Mouse (Mus musculus) midbrain, embryonic 16.5 days (tissue): ENCODE results near the gene Gm9508. TPM values are rescaled to one million over a fixed set of nuclear protein-coding genes. Genes with fewer than 3 reads are reported as not detected.
"Not testable (repeated sequence)": the region's sequence is repeated elsewhere in the genome, so short reads cannot be mapped to it uniquely, and the experiment has no call there.

Experiments
- ATAC-seq: fragments of 200-750 bp; cut with Nextera tagmentation; 2 replicates; pipeline ENCODE4 v1.8.0; 2017; ENCODE audit warnings: moderate TSS enrichment
- H3K27ac ChIP-seq: fragments of 300-500 bp; sonication (generic); 2 replicates; pipeline ENCODE4 v1.5.1; 2014; ENCODE audit warnings: mild to moderate bottlenecking, low read length, mixed read lengths
- H3K27me3 ChIP-seq: fragments of 300-500 bp; sonication (generic); 2 replicates; pipeline ENCODE4 v1.6.1; 2014; ENCODE audit warnings: low read depth, low read length, mixed read lengths; ENCODE audit not compliant: control insufficient read depth, insufficient read depth
- H3K36me3 ChIP-seq: fragments of 300-500 bp; sonication (generic); 2 replicates; pipeline ENCODE4 v1.6.1; 2014; ENCODE audit warnings: mild to moderate bottlenecking, low read length, moderate library complexity, mixed read lengths; ENCODE audit not compliant: control insufficient read depth, insufficient read depth
- H3K4me1 ChIP-seq: fragments of 300-500 bp; sonication (generic); 2 replicates; pipeline ENCODE4 v1.6.1; 2014; ENCODE audit warnings: mild to moderate bottlenecking, low read length, mixed read lengths; ENCODE audit not compliant: control insufficient read depth, insufficient read depth
- H3K4me2 ChIP-seq: fragments of 300-500 bp; sonication (generic); 2 replicates; pipeline ENCODE4 v1.6.1; 2014; ENCODE audit warnings: mild to moderate bottlenecking, low read length, mixed read lengths
- H3K4me3 ChIP-seq: fragments of 300-500 bp; sonication (generic); 2 replicates; pipeline ENCODE4 v1.5.1; 2014; ENCODE audit warnings: low read depth, mild to moderate bottlenecking, low read length, moderate library complexity, mixed read lengths
- H3K9ac ChIP-seq: fragments of 300-500 bp; sonication (generic); 2 replicates; pipeline ENCODE4 v1.6.1; 2014; ENCODE audit warnings: low read depth, low read length, mixed read lengths
- H3K9me3 ChIP-seq: fragments of 300-500 bp; sonication (generic); replicated peaks from 2 replicates; pipeline ENCODE4 v1.6.1; 2014; ENCODE audit warnings: mild to moderate bottlenecking, low read length, mixed read lengths; ENCODE audit not compliant: control insufficient read depth, poor library complexity, severe bottlenecking
- WGBS: fragments of 180-500 bp; shearing (Covaris S2); extraction: QIAGEN DNeasy Blood & Tissue Kit; methylation state at CpG from one replicate; pipeline ENCODE4 v1.1.7; 2014; 5-methylcytosine and 5-hydroxymethylcytosine counted together
- polyA plus RNA-seq: library from polyadenylated mRNA; unstranded; fragments of >200 nt; fragmentation: Nextera tagmentation; extraction: Ambion mirVana; gene quantifications from 2 replicates; pipeline ENCODE4 v1.2.1, GENCODE M21; 2015

Gene Gm9508
- polyA plus RNA-seq, 1 experiment from 2014 or later: not detected

GRCm38 (mm10) chr10:77715507-77715906, 18.5 kb upstream of the Gm9508 start, which contains the start of gene Gm10142:
TSS of gene Gm10142 (plus strand) at chr10:77715807.
- H3K4me3 ChIP-seq: no peak within 1 kb of the TSS
- H3K27ac ChIP-seq: no peak within 1 kb of the TSS
- WGBS: 92% methylated on average over 1 of the region's 1 CpGs
- no peak for ATAC-seq
- H3K4me2 ChIP-seq: no peak within 1 kb of the TSS
- no peaks in the 10 kb centered on the region for H3K9me3 ChIP-seq
- no peaks in the 10 kb centered on the region for H3K36me3 ChIP-seq
- no peak within 1 kb of the TSS for H3K9ac ChIP-seq
- H3K4me1 ChIP-seq: no peaks in the 10 kb centered on the region
- H3K27me3 ChIP-seq: no peaks in the 10 kb centered on the region

GRCm38 (mm10) chr10:77713734-77714133, 16.7 kb upstream of the Gm9508 start:
- H3K9me3 ChIP-seq: no peaks in the 10 kb centered on the region
- no peaks in the 10 kb centered on the region for H3K27me3 ChIP-seq
- no peak overlapping the region for H3K9ac ChIP-seq
- H3K36me3 ChIP-seq: no peaks in the 10 kb centered on the region
- no peaks in the 10 kb centered on the region for H3K4me1 ChIP-seq
- H3K27ac ChIP-seq: no peak overlapping the region
- no peak overlapping the region for H3K4me3 ChIP-seq
- no peak overlapping the region for H3K4me2 ChIP-seq
- 75% methylated on average over 4 of the region's 4 CpGs for WGBS
- ATAC-seq: no peak

DNA sequence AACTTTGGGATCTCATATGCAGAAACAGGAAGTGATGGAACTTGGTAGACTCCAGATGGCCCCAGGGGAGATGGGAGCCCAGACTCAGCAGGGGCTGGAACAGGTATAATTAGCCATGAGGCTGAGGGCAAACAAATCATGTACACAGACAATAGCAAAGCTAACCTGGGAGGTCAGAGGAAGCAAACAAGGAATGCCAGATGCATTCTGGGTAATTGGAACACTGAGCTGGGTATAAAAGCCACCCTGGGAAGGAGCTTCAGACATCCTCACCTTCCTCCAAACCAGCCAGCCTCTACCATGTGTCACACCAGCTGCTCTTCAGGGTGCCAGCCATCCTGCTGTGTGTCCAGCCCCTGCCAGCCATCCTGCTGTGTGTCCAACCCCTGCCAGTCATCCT, 14.1 kb upstream of the Gm9508 start, which contains the start of gene Gm10024:
Gm10024 (plus strand) TSS at position 301 of the 400 bp plus-strand sequence.
- not testable (repeated sequence) for H3K4me3 ChIP-seq, H3K36me3 ChIP-seq, ATAC-seq, H3K9me3 ChIP-seq, H3K27me3 ChIP-seq, H3K27ac ChIP-seq, H3K4me2 ChIP-seq, H3K9ac ChIP-seq, H3K4me1 ChIP-seq

DNA sequence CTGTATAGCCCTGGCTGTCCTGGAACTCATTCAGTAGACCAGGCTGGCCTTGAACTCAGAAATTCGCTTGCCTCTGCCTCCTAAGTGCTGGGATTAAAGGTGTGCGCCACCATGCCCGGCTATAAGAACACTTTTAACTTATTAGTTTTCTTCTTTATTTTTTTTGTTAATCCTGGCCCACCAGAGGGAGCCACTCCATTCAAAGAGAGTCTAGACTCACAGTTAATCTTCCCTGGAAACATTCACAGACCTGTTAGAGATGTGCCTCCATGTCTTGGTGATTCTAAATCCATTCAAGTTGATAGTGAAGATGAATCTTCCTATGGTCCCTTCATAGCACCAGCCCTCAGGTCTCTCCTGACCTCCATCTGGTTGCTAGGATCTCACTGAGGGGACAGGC, 12.8 kb upstream of the Gm9508 start:
- Histone ChIP-seq H3K4me2 (no peak overlapping the region), H3K4me1 (no peaks in the 10 kb centered on the region), H3K27me3 (no peaks in the 10 kb centered on the region), H3K36me3 (no peaks in the 10 kb centered on the region), H3K9me3 (peaks cover 2% of the 10 kb centered on the region; the same call in 1 of the 2 replicates), H3K27ac (no peak overlapping the region), H3K9ac (no peak overlapping the region), H3K4me3 (no peak overlapping the region)
- no peak for ATAC-seq
- WGBS: 74% methylated on average over 3 of the region's 3 CpGs

- ATAC-seq: no peak
- no peak within 1 kb of the TSS for H3K4me3 ChIP-seq
- no peak within 1 kb of the TSS for H3K4me2 ChIP-seq
- no peaks in the 10 kb centered on the region for H3K4me1 ChIP-seq
- 92% methylated on average over 1 of the region's 1 CpGs for WGBS
- no peaks in the 10 kb centered on the region for H3K36me3 ChIP-seq
- H3K9me3 ChIP-seq: peaks cover 4% of the 10 kb centered on the region; the same call in 1 of the 2 replicates
- no peak within 1 kb of the TSS for H3K27ac ChIP-seq
- H3K27me3 ChIP-seq: no peaks in the 10 kb centered on the region
- no peak within 1 kb of the TSS for H3K9ac ChIP-seq
These were observed 9.3 kb upstream of the Gm9508 start, which contains the start of gene Gm10272 for GRCm38 (mm10) chr10:77706326-77706725. TSS of gene Gm10272 (plus strand) at chr10:77706626.

- H3K4me3 ChIP-seq, H3K27ac ChIP-seq, ATAC-seq, H3K36me3 ChIP-seq, H3K4me1 ChIP-seq, H3K4me2 ChIP-seq, H3K9me3 ChIP-seq: not testable (repeated sequence)
- 64% methylated on average over 3 of the region's 3 CpGs for WGBS
- Histone ChIP-seq H3K27me3 (peaks cover 17% of the 10 kb centered on the region), H3K9ac (0 out of 2 replicates have a peak within 1 kb of the TSS, but pooled peaks have one; percentile 13)
These were observed 6.7 kb downstream of the Gm9508 start, which contains the start of gene Gm19402 for GRCm38 (mm10) chr10:77690356-77690807. TSS of gene Gm19402 (minus strand) at chr10:77690757.

- H3K4me2 ChIP-seq: no peak overlapping the region
- H3K4me3 ChIP-seq: no peak overlapping the region
- WGBS: 36% methylated on average over 10 of the region's 10 CpGs
- no peak overlapping the region for H3K27ac ChIP-seq
- no peak overlapping the region for H3K9ac ChIP-seq
- H3K4me1 ChIP-seq: peaks cover 9% of the 10 kb centered on the region; the same call in 1 of the 2 replicates
- H3K9me3 ChIP-seq: no peaks in the 10 kb centered on the region
- no peaks in the 10 kb centered on the region for H3K36me3 ChIP-seq
- peaks cover 17% of the 10 kb centered on the region for H3K27me3 ChIP-seq
- ATAC-seq: no peak
These were observed 10.0 kb downstream of the Gm9508 start for GRCm38 (mm10) chr10:77687021-77687420.

DNA sequence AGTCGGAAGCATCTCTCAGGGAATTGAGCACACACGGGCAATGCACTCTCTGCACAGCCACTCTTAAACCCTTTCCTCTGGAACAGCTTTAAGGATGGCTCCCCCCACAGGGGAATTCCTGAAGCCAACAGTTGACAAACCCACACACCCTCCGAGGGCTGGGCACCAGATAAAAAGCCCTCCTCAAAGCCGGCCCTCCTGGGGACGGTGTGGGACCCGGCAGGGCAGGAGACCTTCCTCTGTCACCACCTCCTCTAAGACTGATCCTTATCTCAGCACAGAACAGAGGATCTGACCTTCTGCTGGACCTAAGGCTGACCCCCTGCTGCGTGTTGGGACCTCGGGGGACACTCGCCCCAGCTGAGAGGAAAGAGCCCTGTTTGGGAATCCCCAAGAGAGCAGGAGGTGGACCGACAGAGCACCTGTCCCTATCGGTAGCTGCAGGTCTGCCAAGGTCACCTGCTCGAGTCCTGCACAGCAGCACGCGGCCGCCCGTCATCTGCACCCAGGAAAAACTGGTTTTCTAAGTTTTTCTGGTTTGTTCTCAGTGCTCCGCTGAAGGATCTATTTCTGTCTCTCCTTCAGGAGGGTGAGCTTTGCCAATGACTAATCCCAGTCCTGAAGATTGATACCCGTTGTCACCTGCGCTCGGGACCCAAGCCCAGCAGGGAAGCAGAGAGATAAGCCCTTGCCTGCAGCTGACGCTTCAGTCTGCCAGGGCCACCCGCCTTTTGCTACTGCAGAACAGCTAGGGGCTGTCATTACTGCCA, 11.0 kb downstream of the Gm9508 start, which contains the start of gene Tspear:
Tspear (plus strand) TSS at position 675 of the 770 bp plus-strand sequence.
- Histone ChIP-seq H3K9ac (no peak within 1 kb of the TSS), H3K27ac (no peak within 1 kb of the TSS), H3K4me3 (no peak within 1 kb of the TSS), H3K4me1 (peaks cover 9% of the 10 kb centered on the region; the same call in 1 of the 2 replicates), H3K9me3 (no peaks in the 10 kb centered on the region), H3K4me2 (no peak within 1 kb of the TSS), H3K27me3 (peaks cover 17% of the 10 kb centered on the region), H3K36me3 (no peaks in the 10 kb centered on the region)
- no peak for ATAC-seq
- 10% methylated on average over 22 of the region's 22 CpGs for WGBS

- no peak overlapping the region for H3K27ac ChIP-seq
- no peaks in the 10 kb centered on the region for H3K9me3 ChIP-seq
- ATAC-seq: no peak
- no peaks in the 10 kb centered on the region for H3K36me3 ChIP-seq
- WGBS: 31% methylated on average over 8 of the region's 8 CpGs
- no peak overlapping the region for H3K9ac ChIP-seq
- peaks cover 17% of the 10 kb centered on the region for H3K27me3 ChIP-seq
- no peak overlapping the region for H3K4me3 ChIP-seq
- H3K4me2 ChIP-seq: no peak overlapping the region
- peaks cover 6% of the 10 kb centered on the region; the same call in 1 of the 2 replicates for H3K4me1 ChIP-seq
These were observed 12.9 kb downstream of the Gm9508 start for GRCm38 (mm10) chr10:77684181-77684580.
